Mouse (Mus musculus) olfactory bulb, adult 2 months (tissue): ENCODE data around the gene Lrrfip2. TPM values are rescaled to one million over a fixed set of nuclear protein-coding genes. Genes with fewer than 3 reads are reported as not detected.

ENCODE experiments used
- H3K27ac ChIP-seq: fragments of 200-500 bp; 2 replicates; pipeline ENCODE4 v1.5.1; 2012; ENCODE audit warnings: low read depth, low read length; ENCODE audit not compliant: insufficient read depth
- H3K4me1 ChIP-seq: fragments of 200-500 bp; 2 replicates; pipeline ENCODE4 v1.6.1; 2012; ENCODE audit warnings: low read length; ENCODE audit not compliant: control insufficient read depth, insufficient read depth
- H3K4me3 ChIP-seq: fragments of 200-500 bp; 2 replicates; pipeline ENCODE4 v1.5.1; 2012; ENCODE audit warnings: mild to moderate bottlenecking, low read depth, low read length, moderate library complexity; ENCODE audit not compliant: insufficient read depth
- CTCF ChIP-seq: fragments of 200-500 bp; IDR thresholded peaks from 2 replicates; pipeline ENCODE4 v1.5.1; 2012; ENCODE audit warnings: low read depth, mild to moderate bottlenecking, low read length, moderate library complexity; ENCODE audit not compliant: insufficient read depth
- POLR2A ChIP-seq: fragments of 200-500 bp; IDR thresholded peaks from 2 replicates; pipeline ENCODE4 v1.6.1; 2012; ENCODE audit warnings: mild to moderate bottlenecking, low read depth, low read length, moderate library complexity; ENCODE audit not compliant: insufficient read depth
- WGBS: fragments of 180-500 bp; shearing (Covaris S2); methylation state at CpG from one replicate; pipeline ENCODE4 v1.1.7; 2018; 5-methylcytosine and 5-hydroxymethylcytosine counted together
- polyA plus RNA-seq: library from polyadenylated mRNA; stranded (reverse); fragments of >200 nt; gene quantifications from 2 replicates; pipeline ENCODE4 v1.2.4, GENCODE M21; 2012; ENCODE audit warnings: low replicate concordance; ENCODE audit not compliant: missing spikeins, insufficient read depth, insufficient read length

Gene Lrrfip2
- polyA plus RNA-seq, 1 experiment, result not detected

DNA sequence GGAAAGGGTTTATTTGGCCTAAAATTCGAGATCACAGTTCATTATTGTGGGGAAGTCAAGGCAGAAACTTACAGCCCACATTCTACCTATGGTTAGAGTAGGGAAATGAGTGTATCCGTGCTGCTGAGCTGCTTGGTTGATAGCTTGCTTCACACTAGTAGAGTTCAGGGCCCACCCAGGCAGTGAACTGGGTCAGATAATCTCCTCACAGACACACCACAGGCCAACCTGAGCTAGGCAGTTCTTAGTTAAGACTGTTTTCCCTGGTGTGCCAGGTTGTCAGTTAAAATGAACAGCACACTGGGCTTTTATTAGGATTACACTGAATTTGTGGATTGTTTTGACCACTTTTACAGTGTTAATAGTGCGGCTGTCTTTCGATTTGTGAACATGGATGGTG lies 9.3 kb downstream of the Lrrfip2 start:
- WGBS, result 94% methylated on average over 4 of the region's 4 CpGs
- Histone ChIP-seq H3K4me3 (no peak overlapping the region), H3K27ac (no peak overlapping the region), H3K4me1 (peaks cover 3% of the 10 kb centered on the region)
- TF ChIP-seq POLR2A (no peak), CTCF (no peak)

DNA sequence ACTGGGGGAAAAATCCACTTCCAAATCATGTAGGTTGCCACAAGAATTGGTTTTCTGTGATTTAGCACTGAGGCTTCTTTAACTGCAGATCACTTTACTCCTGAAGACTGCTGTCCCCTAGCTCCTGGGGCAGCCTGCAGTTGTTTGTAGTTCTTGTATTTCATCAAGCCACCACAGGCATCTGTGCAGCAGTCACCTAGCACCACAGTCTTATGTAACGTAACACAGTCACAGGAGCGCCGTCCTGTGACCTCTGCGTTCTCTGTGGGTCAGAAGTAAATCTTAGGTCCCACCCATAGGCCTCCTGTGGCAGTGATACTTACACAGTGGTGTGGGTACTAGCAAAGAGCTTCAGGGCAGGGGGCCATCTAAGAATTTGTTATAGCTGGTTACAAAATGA lies 10.4 kb downstream of the Lrrfip2 start:
- no peaks in the 10 kb centered on the region for H3K4me1 ChIP-seq
- no peak for TF ChIP-seq CTCF
- TF ChIP-seq POLR2A, result no peak
- H3K27ac ChIP-seq, result no peak overlapping the region
- 91% methylated on average over 4 of the region's 4 CpGs for WGBS
- H3K4me3 ChIP-seq, result no peak overlapping the region

DNA sequence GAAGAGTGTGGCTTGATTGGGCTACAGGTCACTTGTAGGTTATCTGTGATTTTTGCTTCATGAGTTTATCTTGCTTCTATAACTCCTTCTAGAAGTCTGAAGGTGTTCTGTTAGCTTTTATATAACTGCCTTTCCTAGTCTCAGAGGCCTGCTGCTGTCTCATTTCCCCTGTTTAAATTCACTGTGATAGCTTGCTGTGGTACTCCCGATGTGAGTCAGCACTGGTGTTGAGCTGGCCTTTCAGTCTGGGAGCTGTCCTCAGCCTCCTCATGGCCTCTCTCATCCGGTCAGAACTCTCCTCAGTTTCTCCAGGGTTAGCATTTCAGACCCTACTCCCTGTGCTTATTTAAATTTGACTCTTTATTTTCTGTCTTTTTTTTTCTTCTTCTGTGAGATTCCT lies 12.7 kb downstream of the Lrrfip2 start:
- no peak overlapping the region for H3K4me3 ChIP-seq
- WGBS, result 67% methylated on average over 2 of the region's 2 CpGs
- H3K4me1 ChIP-seq, result no peaks in the 10 kb centered on the region
- TF ChIP-seq POLR2A (no peak), CTCF (no peak)
- H3K27ac ChIP-seq, result no peak overlapping the region

DNA sequence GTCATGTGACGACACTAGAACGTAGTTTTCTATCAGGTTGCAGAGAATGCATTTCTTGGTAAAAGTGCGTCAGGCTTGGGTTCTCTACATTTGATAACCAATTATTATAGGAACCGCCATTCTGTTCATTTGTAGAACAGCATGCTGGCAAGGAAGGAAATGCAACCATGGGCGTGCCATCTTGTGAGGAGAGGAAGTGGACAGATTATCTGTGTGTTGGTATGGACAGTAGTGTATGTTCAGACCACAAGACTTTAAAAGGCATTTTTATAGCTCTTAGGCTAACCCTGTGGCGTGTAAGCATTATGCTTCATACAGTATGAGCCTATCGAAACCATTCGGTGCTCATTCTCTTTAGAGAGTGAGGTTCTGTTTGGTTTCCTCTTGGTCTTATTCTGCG lies 20.8 kb downstream of the Lrrfip2 start:
- Histone ChIP-seq H3K4me3 (no peak overlapping the region), H3K4me1 (no peaks in the 10 kb centered on the region), H3K27ac (no peak overlapping the region)
- 83% methylated on average over 9 of the region's 9 CpGs for WGBS
- TF ChIP-seq CTCF (no peak), POLR2A (no peak)

DNA sequence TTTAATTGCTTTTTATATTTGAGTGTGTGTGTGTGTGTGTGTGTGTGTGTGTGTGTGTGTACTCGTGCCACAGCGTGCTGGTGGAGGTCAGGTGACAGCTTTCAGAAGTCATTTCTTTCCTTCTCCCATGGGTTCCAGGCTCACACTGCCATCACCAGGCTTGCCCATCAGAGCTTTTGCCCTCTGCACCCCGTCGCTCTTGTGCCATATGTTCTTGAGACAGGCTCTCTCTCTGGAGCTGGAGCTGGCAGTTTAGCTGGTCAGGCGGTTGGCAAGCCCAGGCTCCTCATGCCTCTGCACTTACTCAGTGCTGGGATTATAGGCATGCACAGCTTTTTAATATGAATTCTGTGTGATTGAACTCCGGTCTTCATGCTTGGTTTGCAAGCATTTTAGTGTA lies 25.3 kb downstream of the Lrrfip2 start:
- H3K4me1 ChIP-seq, result peaks cover 7% of the 10 kb centered on the region
- WGBS, result 95% methylated on average over 6 of the region's 6 CpGs

DNA sequence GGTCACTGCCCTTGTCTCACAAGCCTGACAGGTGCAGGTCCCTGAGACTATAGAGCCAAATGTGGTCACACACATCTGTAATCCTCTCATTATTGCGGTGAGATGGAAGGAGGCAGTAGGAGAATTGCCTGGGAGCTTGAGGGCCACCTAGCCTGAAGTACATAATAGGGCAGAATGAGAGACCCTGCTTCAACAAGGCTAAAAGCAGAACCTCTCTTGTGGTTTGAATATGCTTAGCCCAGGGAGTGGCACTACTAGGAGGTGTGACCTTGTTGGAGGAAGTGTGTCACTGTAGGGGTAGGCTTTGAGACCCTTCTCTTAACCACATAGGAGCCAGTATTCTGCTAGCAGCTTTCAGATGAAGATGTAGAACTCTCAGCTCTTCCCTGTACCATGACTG lies 26.0 kb downstream of the Lrrfip2 start:
- WGBS, result 94% methylated on average over 1 of the region's 1 CpGs
- H3K27ac ChIP-seq, result no peak overlapping the region
- H3K4me1 ChIP-seq, result peaks cover 7% of the 10 kb centered on the region
- TF ChIP-seq POLR2A (no peak), CTCF (no peak)
- no peak overlapping the region for H3K4me3 ChIP-seq

More for the DNA sequence above, 25.3 kb downstream of the Lrrfip2 start:
- Histone ChIP-seq H3K27ac (no peak overlapping the region), H3K4me3 (no peak overlapping the region)
- TF ChIP-seq POLR2A (no peak), CTCF (no peak)

DNA sequence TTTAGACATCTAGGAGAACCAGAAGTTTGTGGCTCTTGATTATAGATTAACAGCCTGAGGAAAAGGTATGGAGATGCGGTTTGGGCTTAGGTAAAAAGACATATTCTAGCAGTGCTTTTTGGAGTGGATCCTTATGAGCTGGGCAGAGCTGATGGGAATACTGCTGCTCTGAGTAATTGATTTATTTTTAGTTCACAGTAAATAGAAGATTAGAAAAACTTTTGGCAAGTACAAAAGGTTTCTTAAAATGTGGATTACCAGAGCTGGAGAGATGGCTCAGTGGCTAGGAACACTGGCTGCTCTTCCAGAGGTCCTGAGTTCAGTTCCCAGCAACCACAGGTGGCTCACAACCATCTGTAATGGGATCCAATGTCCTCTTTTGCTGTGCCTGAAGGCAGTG lies 27.3 kb downstream of the Lrrfip2 start:
- no peak overlapping the region for H3K27ac ChIP-seq

DNA sequence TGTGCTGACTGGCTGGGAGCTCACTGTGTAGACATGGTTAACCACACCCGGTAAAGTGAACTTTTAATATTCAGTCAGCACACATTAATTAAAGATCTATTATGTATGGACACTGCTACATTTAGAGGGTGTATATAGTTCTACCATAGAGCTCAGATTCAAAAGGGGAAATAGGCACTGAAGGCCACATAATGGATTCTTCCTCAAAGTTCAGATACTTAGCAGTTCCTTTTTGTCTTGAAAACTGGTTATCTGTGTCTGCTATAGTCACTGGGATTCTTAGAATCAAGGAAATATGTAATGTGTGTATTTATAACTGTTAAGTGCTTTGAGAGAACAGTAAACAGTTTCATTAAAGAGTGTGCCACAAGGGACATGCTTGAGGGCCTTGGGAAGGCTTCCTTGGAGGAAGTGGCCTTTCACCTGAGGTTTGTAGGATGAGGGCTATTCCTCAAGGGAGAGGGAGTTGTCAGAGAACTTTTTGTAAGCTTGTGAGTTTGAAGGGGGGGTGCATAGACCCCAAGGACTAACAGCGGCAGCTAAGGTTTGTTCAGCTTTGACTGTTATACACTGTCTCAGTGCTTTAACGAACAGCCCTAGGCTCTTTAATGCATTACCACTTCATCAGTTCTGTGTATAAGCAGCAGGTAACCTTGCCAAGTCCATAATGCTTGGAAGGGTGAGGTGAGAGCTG lies 28.3 kb downstream of the Lrrfip2 start:
- H3K4me1 ChIP-seq, result peaks cover 9% of the 10 kb centered on the region
- H3K27ac ChIP-seq, result no peak overlapping the region
- WGBS, result 81% methylated on average over 3 of the region's 3 CpGs
- H3K4me3 ChIP-seq, result no peak overlapping the region
- TF ChIP-seq POLR2A, result no peak
- TF ChIP-seq CTCF, result no peak

More for the DNA sequence above, 27.3 kb downstream of the Lrrfip2 start:
- TF ChIP-seq POLR2A (no peak), CTCF (no peak)
- Histone ChIP-seq H3K4me3 (no peak overlapping the region), H3K4me1 (peaks cover 9% of the 10 kb centered on the region)
- 82% methylated on average over 1 of the region's 1 CpGs for WGBS

DNA sequence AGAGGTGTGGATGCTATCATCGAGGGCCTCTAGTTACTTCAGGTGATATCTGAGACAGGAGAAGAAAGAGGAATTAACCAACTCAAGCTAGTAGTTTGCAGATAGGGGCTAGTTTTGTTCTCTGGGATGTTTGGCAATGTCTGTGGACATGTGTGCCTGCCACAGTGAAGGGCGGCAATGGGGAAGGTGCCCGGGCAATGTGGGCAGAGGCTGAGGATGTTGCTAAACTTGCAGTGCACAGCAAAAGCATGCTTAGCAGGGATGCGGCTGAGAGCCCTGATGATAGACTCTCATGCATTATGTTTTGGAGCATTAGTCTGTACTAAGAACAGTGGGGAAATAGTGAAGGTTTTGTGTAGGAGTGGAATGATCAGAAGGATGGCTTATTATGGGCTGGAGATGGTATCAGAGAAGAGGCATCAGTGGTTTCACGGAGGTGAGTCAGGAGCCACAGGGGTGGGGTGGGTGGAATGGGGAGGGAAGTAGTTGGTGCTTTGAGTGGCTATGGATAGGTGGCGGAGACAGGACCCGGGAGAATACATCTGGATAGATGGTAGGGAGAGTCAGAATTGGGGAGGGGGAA lies 28.9 kb downstream of the Lrrfip2 start:
- peaks cover 9% of the 10 kb centered on the region for H3K4me1 ChIP-seq
- no peak overlapping the region for H3K27ac ChIP-seq
- WGBS, result 71% methylated on average over 7 of the region's 7 CpGs
- no peak overlapping the region for H3K4me3 ChIP-seq
- no peak for TF ChIP-seq CTCF
- no peak for TF ChIP-seq POLR2A

DNA sequence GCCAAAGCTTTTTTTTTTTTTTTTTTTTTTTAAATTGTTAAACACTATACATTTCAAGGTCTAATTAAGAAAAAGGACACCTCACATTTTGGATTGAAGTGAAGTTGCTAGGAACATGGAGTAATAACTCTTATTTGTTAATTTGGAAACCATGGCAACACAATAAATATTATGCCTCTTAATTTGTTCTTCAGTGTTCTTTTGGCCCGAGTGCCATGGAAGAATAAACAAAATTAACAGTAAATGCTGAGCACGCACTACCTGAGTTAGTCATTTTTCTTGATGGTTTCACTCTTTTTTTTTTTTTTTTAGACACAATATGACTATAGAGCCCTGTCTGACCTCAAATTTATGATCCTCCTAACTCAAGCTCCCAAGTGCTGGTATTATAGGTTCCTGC lies 30.6 kb downstream of the Lrrfip2 start:
- H3K4me1 ChIP-seq, result peaks cover 9% of the 10 kb centered on the region
- TF ChIP-seq CTCF (no peak), POLR2A (no peak)
- WGBS, result 82% methylated on average over 2 of the region's 2 CpGs
- no peak overlapping the region for H3K27ac ChIP-seq
- H3K4me3 ChIP-seq, result no peak overlapping the region
